Mouse (Mus musculus) right cerebral cortex, adult 18-20 months (tissue): ENCODE data around the gene Ttf1.
"Not testable (repeated sequence)": the region's sequence is repeated elsewhere in the genome, so short reads cannot be mapped to it uniquely, and the experiment has no call there.

ENCODE experiments used
- DNase-seq: peaks from one replicate; pipeline ENCODE4 v3.0.0; 2022; ENCODE audit warnings: mixed read lengths

The Ttf1 gene

GRCm38 (mm10) chr2:29065796-29066195 lies 5.7 kb downstream of the Ttf1 start:
- no peak for DNase-seq

DNA sequence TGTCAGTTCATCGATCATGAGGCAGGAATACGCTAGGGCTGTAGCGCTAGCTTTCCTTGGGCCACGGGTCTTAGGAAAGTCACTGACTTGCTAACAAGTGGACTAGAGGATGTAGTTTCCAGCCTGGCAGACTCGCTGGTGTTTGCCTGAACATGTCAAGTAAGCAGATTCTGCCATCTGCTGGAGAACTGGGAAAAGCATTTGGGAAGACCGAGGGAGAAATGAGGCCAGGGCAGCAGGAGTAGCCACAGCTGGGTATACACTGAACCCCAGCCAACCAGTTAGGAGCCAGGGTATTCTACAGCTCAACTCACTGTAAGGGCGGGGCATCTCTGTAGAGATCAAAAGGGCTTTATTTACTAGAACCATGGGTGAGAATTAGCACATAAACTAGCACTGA lies 6.3 kb downstream of the Ttf1 start:
- no peak for DNase-seq

- no peak for DNase-seq
Observed at GRCm38 (mm10) chr2:29074676-29075075, 14.6 kb downstream of the Ttf1 start.

GRCm38 (mm10) chr2:29075331-29076070 lies 15.4 kb downstream of the Ttf1 start:
- no peak for DNase-seq

DNA sequence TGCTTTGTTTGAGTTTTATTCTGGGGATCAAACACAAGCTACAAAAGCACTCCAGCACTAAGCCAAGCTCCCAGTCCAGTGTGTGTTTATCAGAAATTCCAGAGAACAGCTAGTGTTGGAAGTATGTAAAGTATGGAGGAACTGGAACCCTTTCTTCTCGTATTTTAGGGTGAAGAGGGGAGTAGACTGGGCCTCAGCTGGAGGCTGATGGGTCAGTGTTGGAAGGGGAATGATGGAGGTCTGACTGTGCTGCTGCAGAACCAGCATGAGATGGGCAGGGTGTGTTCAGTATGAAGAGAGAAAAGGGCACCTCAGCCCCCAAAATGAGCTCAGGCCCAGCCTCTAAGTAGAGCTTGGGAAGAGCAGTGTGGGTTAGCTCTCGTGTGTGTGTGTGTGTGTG lies 16.2 kb downstream of the Ttf1 start:
- DNase-seq = no peak

- peak; percentile 12 for DNase-seq
Observed at GRCm38 (mm10) chr2:29081965-29082364, 21.9 kb downstream of the Ttf1 start.

GRCm38 (mm10) chr2:29086026-29086425 lies 26.0 kb downstream of the Ttf1 start:
- DNase-seq = no peak

DNA sequence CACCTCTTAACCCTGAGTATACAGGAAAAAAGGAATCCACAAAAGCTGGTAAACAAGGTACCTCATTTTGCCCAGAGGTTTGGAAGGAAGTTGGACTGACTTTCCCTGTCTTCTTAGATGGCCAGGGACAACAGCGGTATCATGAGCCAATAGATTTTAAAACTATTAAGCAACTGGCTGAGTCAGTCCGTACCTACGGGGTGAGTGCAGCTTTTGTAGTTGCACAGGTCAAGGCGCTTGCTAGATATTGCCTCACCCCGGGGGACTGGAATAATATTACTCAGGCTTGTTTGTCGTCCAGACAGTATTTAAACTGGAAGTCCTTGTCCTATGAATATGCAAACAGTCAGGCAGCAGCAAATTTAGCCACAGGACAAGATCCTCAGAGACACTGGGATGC lies 29.2 kb downstream of the Ttf1 start:
- not testable (repeated sequence) for DNase-seq

DNA sequence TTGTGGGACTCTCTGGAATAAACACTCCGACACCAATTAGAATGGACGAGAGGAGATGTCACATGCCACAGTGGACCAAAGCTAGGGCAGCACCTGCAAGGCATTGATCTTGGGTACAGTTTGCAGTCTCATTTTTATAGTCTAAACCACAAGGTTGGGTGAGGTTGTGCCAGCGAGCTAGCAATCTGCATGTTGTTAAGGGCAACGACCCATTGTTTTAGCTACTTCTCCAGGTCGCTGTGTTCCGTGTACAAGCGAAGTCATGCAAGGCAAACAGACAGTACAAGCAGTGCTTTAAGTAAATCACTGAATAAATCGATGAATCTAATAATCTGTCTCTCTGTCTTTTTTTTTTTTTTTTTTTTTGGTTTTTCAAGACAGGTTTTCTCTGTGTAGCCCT lies 35.6 kb downstream of the Ttf1 start:
- DNase-seq = no peak

- DNase-seq = no peak
Observed at GRCm38 (mm10) chr2:29096751-29097150, 36.7 kb downstream of the Ttf1 start.

- DNase-seq = no peak
Observed at GRCm38 (mm10) chr2:29097465-29097864, 37.4 kb downstream of the Ttf1 start.

DNA sequence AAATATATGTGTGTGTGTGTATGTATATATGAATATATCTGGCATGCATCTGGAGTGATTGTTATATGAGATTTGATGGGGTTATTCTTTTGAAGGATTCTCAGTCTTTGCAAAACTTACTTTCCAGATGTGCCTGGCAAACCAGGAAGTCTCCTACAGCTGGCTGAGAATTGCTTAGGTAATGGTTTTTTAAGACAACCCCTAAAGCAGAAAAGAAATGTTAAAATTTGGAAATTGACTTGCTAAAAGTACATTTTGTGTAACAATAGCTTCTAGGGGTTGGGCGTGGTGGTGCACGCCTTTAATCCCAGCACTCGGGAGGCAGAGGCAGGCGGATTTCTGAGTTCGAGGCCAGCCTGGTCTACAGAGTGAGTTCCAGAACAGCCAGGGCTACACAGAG lies 37.9 kb downstream of the Ttf1 start:
- DNase-seq = not testable (repeated sequence)

GRCm38 (mm10) chr2:29098786-29099185 lies 38.7 kb downstream of the Ttf1 start:
- DNase-seq = no peak

GRCm38 (mm10) chr2:29099646-29100045 lies 39.6 kb downstream of the Ttf1 start:
- DNase-seq = no peak

DNA sequence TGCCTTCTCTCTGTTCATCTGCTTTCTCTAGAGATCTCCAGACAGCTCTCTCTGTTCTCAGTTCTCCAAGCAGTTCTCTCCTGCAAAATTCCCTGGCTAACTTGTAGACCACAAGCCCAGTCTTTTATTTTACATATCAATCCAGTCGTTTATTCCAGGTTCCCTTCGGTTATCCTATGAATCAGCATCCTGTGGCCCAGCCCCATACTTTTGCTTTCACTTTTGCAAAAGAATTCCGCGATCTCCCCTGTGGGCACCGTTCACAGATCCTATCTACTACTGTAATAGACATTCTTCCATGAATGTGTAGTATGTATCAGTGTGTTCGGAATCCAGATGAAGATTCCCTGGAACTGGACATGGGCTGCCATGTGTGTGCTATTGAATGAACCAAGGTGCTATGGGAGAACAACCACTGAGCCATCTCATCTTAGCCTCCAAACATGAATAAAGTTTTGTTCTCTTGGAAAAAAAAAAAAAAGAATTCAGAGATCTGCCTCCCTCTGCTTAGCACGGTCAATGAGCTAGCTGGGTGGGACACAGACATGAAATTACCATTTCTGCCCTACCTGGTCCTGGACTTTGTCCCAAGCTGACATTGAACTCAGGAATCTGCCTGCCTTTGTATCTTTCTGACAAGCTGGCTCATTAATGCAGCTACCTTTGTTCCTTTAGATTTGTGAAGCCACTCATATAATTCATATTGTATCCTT lies 40.9 kb downstream of the Ttf1 start:
- no peak for DNase-seq

DNA sequence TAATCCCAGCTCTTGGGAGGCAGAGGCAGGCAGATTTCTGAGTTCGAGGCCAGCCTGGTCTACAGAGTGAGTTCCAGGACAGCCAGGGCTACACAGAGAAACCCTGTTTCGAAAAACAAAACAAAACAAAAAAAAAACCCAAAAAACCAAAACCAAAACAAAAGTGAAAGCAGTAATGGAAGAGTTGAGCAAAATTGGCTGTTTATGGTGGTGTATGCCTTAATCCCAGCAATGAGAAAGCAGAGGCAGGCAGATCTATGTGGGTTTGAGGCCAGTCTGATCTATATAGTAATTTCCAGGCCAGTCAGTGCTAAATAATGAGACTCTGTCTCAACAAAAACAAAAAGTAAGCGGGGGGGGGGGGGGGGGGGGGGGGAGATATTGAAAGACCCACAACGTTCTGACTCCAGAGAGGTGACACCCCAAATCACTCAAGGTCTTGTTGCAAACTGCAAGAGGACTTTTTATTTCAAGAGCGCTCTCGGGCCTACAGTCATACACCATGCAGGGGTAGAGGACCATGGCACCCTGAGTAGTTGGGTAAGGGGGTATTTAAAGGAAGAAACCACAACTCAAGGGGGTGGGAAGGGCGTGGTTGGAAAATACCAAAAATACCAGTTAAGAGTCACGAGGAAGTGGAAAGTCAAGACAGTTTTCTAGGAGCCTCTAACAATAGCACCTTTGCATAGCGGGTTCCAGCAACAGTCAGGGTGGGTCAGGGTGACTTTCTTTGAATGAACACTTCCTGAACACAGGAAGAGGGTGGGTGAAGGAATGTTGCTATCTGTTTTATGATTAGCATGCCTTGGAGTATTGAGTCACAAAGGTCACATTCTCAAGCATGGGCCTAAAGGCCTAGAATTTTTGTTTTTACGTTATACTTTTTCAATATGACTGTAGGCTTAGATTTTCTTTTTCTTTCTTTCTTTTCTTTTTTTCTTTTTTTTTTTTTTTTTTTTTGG lies 42.6 kb downstream of the Ttf1 start:
- DNase-seq = not testable (repeated sequence)

- DNase-seq = no peak
Observed at GRCm38 (mm10) chr2:29120969-29121368, 60.9 kb downstream of the Ttf1 start.

- DNase-seq = no peak
Observed at GRCm38 (mm10) chr2:29122446-29122845, 62.4 kb downstream of the Ttf1 start.

- no peak for DNase-seq
Observed at GRCm38 (mm10) chr2:29123907-29124569, 64.0 kb downstream of the Ttf1 start, which contains the start of gene Setx. TSS of gene Setx (plus strand) at chr2:29124181.

- no peak for DNase-seq
Observed at GRCm38 (mm10) chr2:29124571-29124935, 64.5 kb downstream of the Ttf1 start.

DNA sequence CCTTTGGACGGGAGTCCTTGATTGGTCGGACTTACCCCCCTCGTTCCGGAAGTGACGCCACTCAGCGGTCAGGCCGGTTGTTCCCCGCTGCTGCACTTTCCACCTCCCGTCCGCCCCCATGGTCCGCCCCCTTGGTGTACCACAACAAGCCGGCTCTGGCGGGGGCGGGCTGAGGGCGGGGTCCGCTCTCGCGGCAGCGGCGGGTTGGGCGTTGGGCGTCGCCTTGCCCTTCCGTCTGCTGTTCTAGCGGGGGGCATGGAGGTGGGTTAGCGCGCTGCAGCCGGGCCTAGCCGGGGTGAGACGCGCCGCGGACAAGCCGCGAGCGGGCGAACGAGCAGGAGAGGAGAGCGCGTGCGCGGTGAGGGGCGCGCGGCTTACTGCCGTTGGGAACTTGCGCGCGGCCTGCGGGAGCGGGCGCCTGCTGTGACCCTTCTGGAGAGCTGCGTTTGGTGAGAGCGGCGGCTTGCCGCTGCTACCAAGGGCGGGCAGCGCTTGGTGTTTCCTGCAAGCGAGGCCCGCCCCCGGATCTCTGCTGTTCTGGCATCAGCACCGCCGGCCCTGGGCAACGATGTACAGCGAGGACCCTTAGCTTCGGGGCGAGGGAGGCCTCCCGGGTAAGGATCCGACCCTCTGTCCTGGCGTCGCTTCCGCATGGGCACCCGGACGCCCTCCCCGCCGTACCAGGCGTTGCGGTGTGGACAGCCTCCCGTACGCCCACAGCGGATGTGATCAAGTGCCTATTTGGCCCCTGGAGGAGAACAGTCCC lies 65.1 kb downstream of the Ttf1 start:
- peak; percentile 98 for DNase-seq
